9 mouse cellular contexts compared by ENCODE assay signal in the genomic region with DNA sequence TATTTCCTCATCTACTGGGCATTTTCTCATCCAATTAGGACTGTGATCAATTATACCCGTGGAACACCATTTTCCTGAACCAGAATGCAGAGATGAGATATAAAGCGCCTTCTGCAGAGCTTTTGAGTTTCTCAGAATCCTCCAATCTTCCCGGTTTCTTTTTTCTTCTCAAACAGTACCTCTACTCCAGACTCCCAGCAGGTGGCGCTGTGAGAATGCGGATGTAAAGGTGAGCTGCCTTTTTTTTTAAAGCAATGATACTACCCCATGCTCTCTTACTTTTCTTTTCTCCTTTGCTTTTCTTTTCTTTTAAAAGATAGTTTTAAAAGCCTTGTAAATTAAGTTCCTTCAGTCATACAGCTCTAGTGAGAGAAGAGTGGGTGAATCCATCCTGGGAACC.
DNase-seq lines count a peak whose midpoint lies in the region; ATAC-seq and TF ChIP-seq lines count a peak whose summit lies in the region.
"Had no signal": no experiment of that assay in that cellular context is flagged by ENCODE, and none has a peak within 500 bp of the region (broad histone marks: within the 10 kb centered on the region; RNA-seq: fewer than 3 reads in every experiment).

No protein-coding gene starts in this region.

- TF ChIP-seq CTCF in thymus, adult 2 months (IDR thresholded peaks at IDR 0.05; ENCODE audit: borderline replicate concordance, control insufficient read depth, extremely low read depth, insufficient read depth, low read length, poor library complexity) = no peak

- H3K4me3 ChIP-seq in thymus, adult 2 months (ENCODE audit: control insufficient read depth, insufficient read depth, low read length) = no peak overlapping the region
- H3K4me3 ChIP-seq: embryonic facial prominence, embryonic 15.5 days had no signal

- H3K27ac ChIP-seq in thymus, adult 2 months (ENCODE audit: control insufficient read depth, insufficient read depth, low read length) = no peak overlapping the region
- H3K27ac ChIP-seq: embryonic facial prominence, embryonic 15.5 days had no signal

- no peaks in the 10 kb centered on the region for H3K4me1 ChIP-seq in thymus, adult 2 months (replicated peaks; ENCODE audit: control insufficient read depth, insufficient read depth, low read length)
- H3K4me1 ChIP-seq: embryonic facial prominence, embryonic 15.5 days had no signal

- no peak for ATAC-seq in erythroblast, adult 5-6 weeks (replicated peaks; ENCODE audit: low FRiP score, poor library complexity, severe bottlenecking)

- no peaks in the 10 kb centered on the region for H3K27me3 ChIP-seq in thymus, adult 2 months (ENCODE audit: control insufficient read depth, insufficient read depth, low read length)

- no peak for TF ChIP-seq POLR2A in thymus, adult 2 months (IDR thresholded peaks at IDR 0.05; ENCODE audit: control insufficient read depth, extremely low read depth, insufficient read depth, low read length, poor library complexity)

- DNase-seq in thymus, adult 2 months = peak; percentile 11
- DNase-seq in thymus, adult 18-20 months = no peak
- peak; percentile 39 for DNase-seq in cerebellum, adult 9-10 months
- DNase-seq in frontal cortex, postnatal 14 days (ENCODE audit: low spot score in 2 of 2) = peak; percentile 64 to 84
- peak; percentile 86 to 88 for DNase-seq in kidney, postnatal 4 days
- DNase-seq in lung, adult 18-20 months = peak; percentile 8 to 36
- peak; percentile 49 for DNase-seq in retina, postnatal 7 days (ENCODE audit: low read depth, low spot score)

- H3K36me3 ChIP-seq in thymus, adult 2 months (ENCODE audit: control insufficient read depth, insufficient read depth, low read length) = no peaks in the 10 kb centered on the region
- H3K36me3 ChIP-seq: embryonic facial prominence, embryonic 15.5 days had no signal

- WGBS in thymus, adult 2 months = 13% methylated on average over 5 of the region's 5 CpGs

Comparison
In these comparisons a context has a peak if more than half of its experiments do, and no peak if none do; other contexts are left out.
1. DNase-seq: peak in thymus, adult 2 months (single experiment), cerebellum, adult 9-10 months (single experiment), frontal cortex, postnatal 14 days (2 of 2), kidney, postnatal 4 days (2 of 2), lung, adult 18-20 months (2 of 2) and retina, postnatal 7 days (single experiment); none in thymus, adult 18-20 months (0 of 2).